Mouse (Mus musculus) cerebral cortex, adult 2 months (tissue): ENCODE data around the gene Mansc1.

ENCODE experiments used
- WGBS: fragments of 180-500 bp; shearing (Covaris S2); methylation state at CpG from one replicate; pipeline ENCODE4 v1.1.7; 2018; 5-methylcytosine and 5-hydroxymethylcytosine counted together

The Mansc1 gene

DNA sequence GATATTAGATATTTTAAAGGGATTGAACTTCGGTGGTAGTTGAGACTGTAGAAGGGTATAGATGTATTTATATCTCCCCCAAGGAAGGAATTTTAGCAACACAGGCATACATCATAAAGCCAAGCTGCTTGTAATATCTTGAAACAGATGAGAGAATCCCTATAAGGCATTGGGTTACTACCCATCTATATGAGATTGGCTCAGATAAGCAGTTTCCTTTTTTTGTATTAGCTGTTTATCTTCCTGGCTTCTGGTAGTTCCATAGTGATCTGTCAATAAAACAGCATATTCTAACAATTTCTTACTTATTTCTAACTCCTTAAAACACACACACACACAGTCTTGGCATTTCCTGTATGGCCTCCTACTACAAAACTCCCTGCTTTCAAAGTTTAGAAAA is 7.6 kb upstream of the Mansc1 start:
- 83% methylated on average over 1 of the region's 1 CpGs for WGBS

GRCm38 (mm10) chr6:134639210-134639609 is 6.9 kb upstream of the Mansc1 start, which contains the start of gene Borcs5:
Borcs5 (plus strand) TSS chr6:134639510.
- 95% methylated on average over 3 of the region's 3 CpGs for WGBS

DNA sequence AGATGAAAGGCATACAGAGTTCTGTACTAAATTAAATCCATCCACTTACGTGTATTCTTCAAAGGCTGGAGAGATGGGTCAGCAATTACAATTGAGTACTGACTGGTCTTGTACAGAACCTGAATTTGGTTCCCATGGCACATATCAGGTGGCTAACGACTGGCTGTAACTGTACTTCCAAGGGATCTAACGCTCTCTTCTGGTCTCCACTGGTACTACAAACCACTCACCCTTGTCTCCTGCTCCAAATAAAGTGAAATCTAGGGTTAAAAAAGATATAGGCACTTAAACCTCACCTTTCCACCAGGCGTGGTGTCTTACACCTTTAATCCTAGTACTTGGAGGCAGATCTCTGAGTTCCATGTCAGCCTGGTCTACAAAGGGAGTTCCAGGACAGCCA is 4.2 kb upstream of the Mansc1 start:
- 77% methylated on average over 4 of the region's 4 CpGs for WGBS

DNA sequence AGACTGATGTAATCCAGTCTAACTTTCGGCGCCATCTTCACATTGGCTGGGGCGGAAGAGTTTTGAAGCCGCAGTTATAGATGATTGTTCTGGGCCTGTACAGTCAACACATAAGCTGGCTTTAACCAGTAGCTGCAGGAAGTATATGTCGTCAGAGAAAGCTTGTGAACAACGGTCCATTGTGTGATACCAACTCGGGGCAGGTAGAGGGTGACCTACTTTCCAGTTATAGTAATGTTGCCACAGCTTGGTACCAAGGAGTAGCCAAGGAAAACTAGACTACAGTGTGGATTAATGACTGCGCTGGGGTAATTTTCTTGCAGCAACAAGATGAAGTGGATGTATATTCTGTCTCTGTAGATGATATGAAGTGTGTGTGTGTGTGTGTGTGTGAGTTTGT is 1.3 kb upstream of the Mansc1 start:
- 90% methylated on average over 8 of the region's 8 CpGs for WGBS

- 36% methylated on average over 5 of the region's 5 CpGs for WGBS
Measured at GRCm38 (mm10) chr6:134632756-134633155, 468 bp upstream of the Mansc1 start.

- WGBS = 77% methylated on average over 9 of the region's 9 CpGs
Measured at GRCm38 (mm10) chr6:134630447-134630846, 1.8 kb downstream of the Mansc1 start.

- WGBS = 97% methylated on average over 1 of the region's 1 CpGs
Measured at GRCm38 (mm10) chr6:134626564-134626963, 5.7 kb downstream of the Mansc1 start.

DNA sequence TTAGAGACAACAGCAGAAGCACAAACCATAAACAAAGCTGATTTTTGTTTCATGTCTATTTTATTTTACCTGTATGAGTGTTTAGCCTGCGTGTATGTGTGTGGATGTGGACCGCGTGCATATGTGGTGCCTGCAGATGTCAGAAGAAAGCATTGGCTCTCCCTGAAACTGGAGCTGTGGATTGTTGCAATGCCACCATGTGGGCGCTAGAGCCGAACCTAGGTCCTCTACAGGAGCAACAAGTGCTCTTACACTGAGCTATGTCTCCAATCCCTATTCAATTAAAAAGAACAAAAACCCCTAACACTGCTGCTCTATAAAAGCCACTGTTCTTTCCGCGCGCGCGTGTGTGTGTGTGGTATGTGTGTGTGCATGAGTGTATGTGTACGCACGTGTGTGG is 6.9 kb downstream of the Mansc1 start:
- WGBS = 80% methylated on average over 12 of the region's 12 CpGs

DNA sequence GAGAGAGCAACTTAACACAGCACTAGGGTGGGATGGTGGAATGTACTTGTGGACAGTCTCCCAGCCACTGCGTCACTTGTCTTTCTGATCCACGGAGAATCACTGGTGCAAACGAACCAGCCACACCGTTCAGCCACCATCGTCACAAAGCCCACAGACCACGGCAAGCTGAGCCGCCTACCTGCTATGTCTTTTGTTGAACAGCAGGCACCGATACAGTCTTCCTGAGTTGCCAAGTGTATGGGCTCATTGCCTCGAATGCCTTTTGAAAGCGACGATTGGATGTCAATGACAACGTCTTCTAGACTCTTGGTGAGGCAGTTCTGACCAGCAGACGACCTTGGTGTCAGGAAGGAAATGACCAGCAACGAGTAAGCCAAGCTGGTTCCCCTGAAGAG is 10.7 kb downstream of the Mansc1 start:
- 45% methylated on average over 14 of the region's 14 CpGs for WGBS

DNA sequence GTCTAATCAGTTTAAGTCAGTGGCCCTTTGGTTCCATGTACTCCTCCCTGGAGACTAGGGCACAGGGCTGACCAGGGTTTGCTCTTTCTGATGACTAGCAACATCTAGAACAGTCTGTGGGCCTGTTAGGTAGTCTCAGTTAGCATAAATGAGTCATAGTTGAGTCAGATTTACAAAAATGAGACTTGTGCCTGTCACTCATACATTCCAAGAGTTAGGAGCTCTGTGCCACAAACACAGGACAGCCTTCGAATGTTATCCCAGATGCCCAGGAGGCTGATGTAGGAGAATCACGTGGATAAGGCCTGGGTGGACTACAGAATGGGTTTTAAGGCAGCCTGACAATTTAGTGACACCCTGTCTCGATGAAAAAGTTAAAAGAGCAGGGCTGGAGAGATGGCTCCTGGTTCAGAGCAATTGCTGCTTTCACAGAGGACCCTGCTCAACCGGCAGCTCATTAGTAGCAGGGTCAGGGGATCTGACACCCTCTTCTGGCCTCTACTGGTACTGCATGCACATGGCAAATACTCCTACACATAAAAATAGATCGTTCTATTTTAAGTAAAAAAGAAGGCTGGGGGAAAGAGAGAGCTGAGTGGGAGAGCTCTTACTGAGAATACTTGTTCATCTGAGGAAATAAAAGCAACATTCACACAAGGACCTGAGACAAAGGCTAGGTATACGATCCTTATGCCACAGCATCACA is 11.3 kb downstream of the Mansc1 start:
- 33% methylated on average over 6 of the region's 6 CpGs for WGBS

- 72% methylated on average over 3 of the region's 3 CpGs for WGBS
Measured at GRCm38 (mm10) chr6:134620129-134620528, 12.2 kb downstream of the Mansc1 start.

DNA sequence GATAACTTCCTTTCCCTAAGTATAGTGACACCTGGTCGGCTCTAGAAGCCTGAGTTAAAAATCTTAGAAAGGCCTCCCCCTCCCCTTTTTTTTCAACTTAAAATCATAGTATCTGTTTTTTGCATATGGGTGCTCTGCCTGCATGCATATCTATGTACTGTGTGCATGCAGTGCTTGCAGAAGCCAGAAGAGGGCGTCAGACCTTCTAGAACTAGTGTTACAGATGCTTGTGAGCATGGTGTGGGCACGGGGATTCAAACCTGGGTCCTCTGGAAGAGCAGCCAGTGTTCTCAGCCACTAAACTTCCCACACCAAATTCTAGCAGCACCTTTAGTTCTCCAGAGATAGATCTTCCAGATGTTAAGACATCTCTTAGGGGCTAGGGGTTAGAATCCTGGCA is 14.7 kb downstream of the Mansc1 start:
- 56% methylated on average over 3 of the region's 3 CpGs for WGBS

DNA sequence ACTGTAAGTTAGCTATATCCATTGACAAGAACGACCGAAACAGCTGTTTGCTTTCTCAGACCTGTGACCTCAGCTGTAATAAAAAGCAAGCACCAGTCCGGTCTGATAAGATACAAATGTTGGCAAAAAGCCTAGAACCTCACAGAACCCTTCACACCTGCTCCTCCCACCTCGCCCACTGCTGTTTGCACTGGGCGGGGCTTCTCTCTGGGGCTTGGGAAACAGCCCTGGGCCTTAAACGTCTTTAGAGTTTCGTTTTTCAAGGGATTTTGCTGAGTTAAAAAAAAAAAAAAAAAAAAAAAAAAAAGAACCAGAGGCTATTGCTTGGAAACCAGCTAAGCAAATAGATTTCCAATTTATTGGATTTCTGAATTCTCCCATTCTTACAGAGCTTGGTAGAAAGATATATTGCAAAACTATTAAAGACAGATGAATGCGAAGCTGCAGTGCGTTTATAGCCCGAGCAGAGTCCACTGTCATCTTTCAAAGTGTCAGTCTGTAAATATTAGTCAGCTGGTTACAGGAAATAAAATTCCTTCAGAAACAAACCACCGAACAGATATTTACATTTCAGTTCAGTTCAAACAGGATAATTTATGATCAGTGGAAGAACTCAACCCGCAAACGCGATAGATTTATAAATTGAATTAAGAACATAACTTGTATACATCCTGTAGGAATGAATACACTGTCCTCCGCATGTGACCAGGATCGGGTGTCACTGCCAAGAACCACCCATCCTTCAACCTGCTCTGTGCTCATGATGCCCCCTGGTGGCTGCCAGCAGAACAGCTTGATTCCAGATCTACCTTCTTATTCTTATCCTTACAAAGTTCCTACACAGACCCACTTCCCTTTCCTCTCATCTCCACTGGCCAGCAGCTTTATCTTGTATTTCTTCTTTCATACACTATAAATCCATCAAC is 17.3 kb downstream of the Mansc1 start:
- WGBS = 23% methylated on average over 16 of the region's 16 CpGs

DNA sequence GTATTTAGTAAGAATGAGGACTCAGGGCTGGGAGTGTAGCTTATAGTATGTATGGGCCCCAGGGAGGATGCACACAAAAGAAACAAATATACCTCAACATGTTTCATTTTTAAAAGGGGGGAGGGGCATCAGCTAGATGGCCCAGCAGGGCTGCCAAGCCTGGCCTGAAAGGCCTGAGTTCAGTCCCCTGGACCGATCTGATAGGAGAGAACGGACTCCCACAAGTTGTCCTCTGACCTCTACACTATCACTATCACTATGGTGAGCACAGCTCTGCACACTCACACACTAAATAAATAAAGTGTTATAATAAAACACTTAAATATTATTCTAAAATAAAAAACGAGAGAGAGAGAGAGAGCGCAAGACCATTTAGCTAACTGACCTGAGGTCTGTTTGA is 18.0 kb downstream of the Mansc1 start:
- 83% methylated on average over 4 of the region's 4 CpGs for WGBS

GRCm38 (mm10) chr6:134611896-134612295 is 20.4 kb downstream of the Mansc1 start:
- WGBS = 71% methylated on average over 13 of the region's 13 CpGs

DNA sequence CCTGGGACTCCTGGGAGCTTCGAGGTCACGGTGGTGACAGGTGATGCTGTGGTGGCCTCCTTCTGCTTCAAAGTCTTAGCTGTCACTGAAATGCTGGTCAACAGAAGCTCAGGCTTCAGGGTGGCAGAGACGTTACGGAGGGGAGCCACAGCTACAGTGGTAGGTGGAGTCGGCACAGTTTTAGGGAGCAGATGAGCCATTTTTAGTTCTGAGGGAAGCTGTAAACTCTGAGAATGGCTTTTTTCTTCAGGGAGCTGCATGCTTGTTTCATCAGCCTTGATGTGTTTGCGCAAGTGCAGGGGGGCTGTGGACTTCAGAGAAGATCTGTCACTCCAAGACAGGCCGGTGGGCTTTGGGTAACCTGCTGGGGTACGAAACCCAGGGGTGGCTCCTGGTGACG is 21.9 kb downstream of the Mansc1 start:
- WGBS = 65% methylated on average over 9 of the region's 9 CpGs

- 58% methylated on average over 9 of the region's 9 CpGs for WGBS
Measured at GRCm38 (mm10) chr6:134606949-134607746, 25.1 kb downstream of the Mansc1 start.

- WGBS = 75% methylated on average over 6 of the region's 6 CpGs
Measured at GRCm38 (mm10) chr6:134606540-134606939, 25.7 kb downstream of the Mansc1 start.

- 76% methylated on average over 3 of the region's 3 CpGs for WGBS
Measured at GRCm38 (mm10) chr6:134605196-134605595, 27.1 kb downstream of the Mansc1 start.

- WGBS = 47% methylated on average over 10 of the region's 10 CpGs
Measured at GRCm38 (mm10) chr6:134602371-134603003, 29.8 kb downstream of the Mansc1 start.

DNA sequence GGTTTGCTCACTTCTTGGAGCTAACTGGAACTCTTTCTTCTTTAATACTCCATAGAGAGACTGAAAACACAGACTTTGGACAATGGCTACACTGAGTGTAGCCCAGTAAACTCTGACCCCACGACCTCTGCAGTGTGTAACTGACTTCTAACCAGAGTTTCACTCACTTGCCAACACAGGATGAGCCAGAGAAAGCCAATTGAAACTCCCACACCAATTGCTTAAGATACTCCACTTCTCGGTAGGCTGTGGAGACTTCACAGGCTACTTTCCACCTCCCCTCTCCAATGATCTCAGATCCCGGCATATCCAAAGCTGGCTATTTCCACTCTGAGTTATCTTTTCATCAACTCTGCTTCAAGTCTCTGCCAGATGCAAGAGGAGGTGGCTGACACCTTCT is 30.5 kb downstream of the Mansc1 start:
- 44% methylated on average over 3 of the region's 3 CpGs for WGBS

GRCm38 (mm10) chr6:134601130-134601529 is 31.2 kb downstream of the Mansc1 start:
- 73% methylated on average over 7 of the region's 7 CpGs for WGBS
